Mouse (Mus musculus) heart, embryonic 14.5 days (tissue): ENCODE results near the gene Gm10142. TPM values are rescaled to one million over a fixed set of nuclear protein-coding genes. Genes with fewer than 3 reads are reported as not detected.
"Not testable (repeated sequence)": the region's sequence is repeated elsewhere in the genome, so short reads cannot be mapped to it uniquely, and the experiment has no call there.

ENCODE experiments used
- ATAC-seq: fragments of 200-750 bp; cut with Nextera tagmentation; 2 replicates; pipeline ENCODE4 v1.8.0; 2017; ENCODE audit warnings: low read depth, moderate TSS enrichment; ENCODE audit not compliant: insufficient number of reproducible peaks, insufficient read depth, low FRiP score
- H3K27ac ChIP-seq, 2 experiments: fragments of 200-500 bp in 1 of 2; fragments of 300-500 bp in 1 of 2; sonication (generic) in 1 of 2; replicated peaks in 1 of 2; 2 replicates each; pipeline ENCODE4 v1.5.1; 2012 to 2014; ENCODE audit warnings: low read depth in 2 of 2, low read length in 2 of 2, control low read depth in 1 of 2, mild to moderate bottlenecking in 1 of 2, mixed read lengths in 1 of 2; ENCODE audit not compliant: control insufficient read depth in 1 of 2, insufficient read depth in 1 of 2
- H3K27me3 ChIP-seq: fragments of 300-500 bp; sonication (generic); 2 replicates; pipeline ENCODE4 v1.6.1; 2014; ENCODE audit warnings: mild to moderate bottlenecking, low read length, control low read depth; ENCODE audit not compliant: control insufficient read depth, insufficient read depth
- H3K36me3 ChIP-seq: fragments of 300-500 bp; sonication (generic); 2 replicates; pipeline ENCODE4 v1.6.1; 2014; ENCODE audit warnings: mild to moderate bottlenecking, control low read depth, low read length, mixed read lengths; ENCODE audit not compliant: control insufficient read depth, insufficient read depth
- H3K4me1 ChIP-seq, 2 experiments: fragments of 200-500 bp in 1 of 2; fragments of 300-500 bp in 1 of 2; sonication (generic) in 1 of 2; 2 replicates each; pipeline ENCODE4 v1.6.1; 2012 to 2014; ENCODE audit warnings: low read length in 2 of 2, control low read depth in 1 of 2, mixed read lengths in 1 of 2; ENCODE audit not compliant: control insufficient read depth in 2 of 2, insufficient read depth in 2 of 2
- H3K4me2 ChIP-seq: fragments of 300-500 bp; sonication (generic); 2 replicates; pipeline ENCODE4 v1.6.1; 2014; ENCODE audit warnings: mild to moderate bottlenecking, low read length
- H3K4me3 ChIP-seq, 2 experiments: fragments of 200-500 bp in 1 of 2; fragments of 300-500 bp in 1 of 2; sonication (generic) in 1 of 2; 2 replicates each; pipeline ENCODE4 v1.5.1; 2012 to 2014; ENCODE audit warnings: low read length in 2 of 2, mild to moderate bottlenecking in 2 of 2, control low read depth in 1 of 2, low read depth in 1 of 2, moderate library complexity in 1 of 2; ENCODE audit not compliant: control insufficient read depth in 1 of 2, insufficient read depth in 1 of 2
- H3K9ac ChIP-seq: fragments of 300-500 bp; sonication (generic); 2 replicates; pipeline ENCODE4 v1.6.1; 2014; ENCODE audit warnings: mild to moderate bottlenecking, low read length
- H3K9me3 ChIP-seq: fragments of 300-500 bp; sonication (generic); 2 replicates; pipeline ENCODE4 v1.6.1; 2016; ENCODE audit warnings: low read length, control low read depth; ENCODE audit not compliant: control insufficient read depth
- WGBS: fragments of 180-500 bp; shearing (Covaris S2); extraction: QIAGEN DNeasy Blood & Tissue Kit; methylation state at CpG from one replicate; pipeline ENCODE4 v1.1.7; 2014; 5-methylcytosine and 5-hydroxymethylcytosine counted together
- polyA plus RNA-seq: library from polyadenylated mRNA; unstranded; fragments of >200 nt; fragmentation: Nextera tagmentation; extraction: Ambion mirVana; gene quantifications from 2 replicates; pipeline ENCODE4 v1.2.1, GENCODE M21; 2014

Gm10142 gene
- polyA plus RNA-seq, 1 experiment from 2014 or later, result not detected

DNA sequence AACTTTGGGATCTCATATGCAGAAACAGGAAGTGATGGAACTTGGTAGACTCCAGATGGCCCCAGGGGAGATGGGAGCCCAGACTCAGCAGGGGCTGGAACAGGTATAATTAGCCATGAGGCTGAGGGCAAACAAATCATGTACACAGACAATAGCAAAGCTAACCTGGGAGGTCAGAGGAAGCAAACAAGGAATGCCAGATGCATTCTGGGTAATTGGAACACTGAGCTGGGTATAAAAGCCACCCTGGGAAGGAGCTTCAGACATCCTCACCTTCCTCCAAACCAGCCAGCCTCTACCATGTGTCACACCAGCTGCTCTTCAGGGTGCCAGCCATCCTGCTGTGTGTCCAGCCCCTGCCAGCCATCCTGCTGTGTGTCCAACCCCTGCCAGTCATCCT lies 4.5 kb upstream of the Gm10142 start, which contains the start of gene Gm10024:
Gm10024 (plus strand) TSS at position 301 of the 400 bp plus-strand sequence.
- not testable (repeated sequence) for H3K4me1 ChIP-seq, H3K27me3 ChIP-seq, H3K36me3 ChIP-seq, ATAC-seq, H3K9ac ChIP-seq, H3K27ac ChIP-seq, H3K4me2 ChIP-seq, H3K9me3 ChIP-seq, H3K4me3 ChIP-seq

DNA sequence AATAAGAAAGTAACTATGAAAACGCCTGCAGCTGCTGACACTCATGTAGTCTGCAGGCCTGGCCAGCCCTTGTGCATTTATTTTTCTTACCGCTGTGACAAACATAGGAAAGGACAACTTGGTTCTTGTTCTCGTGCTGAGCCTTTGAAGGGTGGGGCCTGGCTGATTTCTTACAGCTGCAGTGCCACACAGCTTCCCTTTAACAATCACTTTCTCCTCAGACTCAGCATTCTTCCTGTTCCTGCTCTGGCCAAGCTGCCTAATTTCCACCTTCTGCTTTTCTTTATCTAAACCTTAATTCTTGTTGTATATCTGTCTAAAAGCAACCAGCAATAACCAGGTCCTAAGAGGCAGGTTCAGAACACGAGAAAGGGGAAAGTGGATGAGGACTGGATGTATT lies 1.9 kb upstream of the Gm10142 start:
- Histone ChIP-seq H3K36me3 (no peaks in the 10 kb centered on the region), H3K4me3 (no peak overlapping the region), H3K9ac (no peak overlapping the region), H3K27ac (no peak overlapping the region), H3K4me2 (no peak overlapping the region), H3K9me3 (peaks cover 4% of the 10 kb centered on the region; the same call in 1 of the 2 replicates), H3K4me1 (no peaks in the 10 kb centered on the region), H3K27me3 (no peaks in the 10 kb centered on the region)
- no peak for ATAC-seq
- WGBS, result 58% methylated on average over 4 of the region's 4 CpGs

DNA sequence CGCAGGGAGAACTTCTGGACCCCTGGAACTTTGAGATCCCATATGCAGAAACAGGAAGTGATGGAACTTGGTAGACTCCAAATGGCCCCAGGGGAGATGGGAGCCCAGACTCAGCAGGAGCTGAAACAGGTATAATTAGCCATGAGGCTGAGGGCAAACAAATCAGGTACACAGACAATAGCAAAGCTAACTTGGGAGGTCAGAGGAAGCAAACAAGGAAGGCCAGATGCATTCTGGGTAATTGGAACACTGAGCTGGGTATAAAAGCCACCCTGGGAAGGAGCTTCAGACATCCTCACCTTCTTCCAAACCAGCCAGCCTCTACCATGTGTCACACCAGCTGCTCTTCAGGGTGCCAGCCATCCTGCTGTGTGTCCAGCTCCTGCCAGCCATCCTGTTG lies 4.7 kb downstream of the Gm10142 start, which contains the start of gene Krtap12-1:
Krtap12-1 (plus strand) TSS at position 301 of the 400 bp plus-strand sequence.
- H3K4me3 ChIP-seq, H3K9ac ChIP-seq, H3K4me2 ChIP-seq, H3K9me3 ChIP-seq, H3K36me3 ChIP-seq, H3K27ac ChIP-seq, H3K27me3 ChIP-seq, ATAC-seq, H3K4me1 ChIP-seq: not testable (repeated sequence)
- 80% methylated on average over 1 of the region's 1 CpGs for WGBS

- no peak overlapping the region for H3K27ac ChIP-seq
- ATAC-seq, result no peak
- no peak overlapping the region for H3K9ac ChIP-seq
- no peaks in the 10 kb centered on the region for H3K36me3 ChIP-seq
- 68% methylated on average over 8 of the region's 8 CpGs for WGBS
- no peaks in the 10 kb centered on the region for H3K9me3 ChIP-seq
- no peak overlapping the region for H3K4me3 ChIP-seq
- H3K4me1 ChIP-seq, result no peaks in the 10 kb centered on the region
- H3K4me2 ChIP-seq, result no peak overlapping the region
- no peaks in the 10 kb centered on the region for H3K27me3 ChIP-seq
These were observed 9.2 kb downstream of the Gm10142 start for GRCm38 (mm10) chr10:77724855-77725254.

- 28% methylated on average over 3 of the region's 3 CpGs for WGBS
- Histone ChIP-seq H3K9me3 (no peaks in the 10 kb centered on the region), H3K4me1 (no peaks in the 10 kb centered on the region), H3K27ac (no peak within 1 kb of the TSS), H3K4me3 (no peak within 1 kb of the TSS), H3K27me3 (no peaks in the 10 kb centered on the region), H3K36me3 (no peaks in the 10 kb centered on the region), H3K9ac (no peak within 1 kb of the TSS), H3K4me2 (no peak within 1 kb of the TSS)
- no peak for ATAC-seq
These were observed 10.6 kb downstream of the Gm10142 start, which contains the start of gene Gm10100 for GRCm38 (mm10) chr10:77726186-77726585. TSS of gene Gm10100 (plus strand) at chr10:77726486.

GRCm38 (mm10) chr10:77728280-77728679 lies 12.7 kb downstream of the Gm10142 start:
- Histone ChIP-seq H3K4me2 (no peak overlapping the region), H3K9ac (no peak overlapping the region), H3K27ac (no peak overlapping the region), H3K9me3 (no peaks in the 10 kb centered on the region), H3K36me3 (no peaks in the 10 kb centered on the region), H3K27me3 (no peaks in the 10 kb centered on the region), H3K4me1 (no peaks in the 10 kb centered on the region), H3K4me3 (no peak overlapping the region)
- no peak for ATAC-seq
- WGBS, result 59% methylated on average over 4 of the region's 4 CpGs

- no peak for ATAC-seq
- Histone ChIP-seq H3K9me3 (no peaks in the 10 kb centered on the region), H3K4me3 (no peak overlapping the region)
These were observed 13.6 kb downstream of the Gm10142 start for GRCm38 (mm10) chr10:77729241-77729640.

GRCm38 (mm10) chr10:77735928-77736327 lies 20.3 kb downstream of the Gm10142 start:
- 96% methylated on average over 1 of the region's 1 CpGs for WGBS

More at GRCm38 (mm10) chr10:77729241-77729640, 13.6 kb downstream of the Gm10142 start:
- 52% methylated on average over 4 of the region's 4 CpGs for WGBS
- H3K27ac ChIP-seq, result no peak overlapping the region
- H3K9ac ChIP-seq, result no peak overlapping the region
- H3K27me3 ChIP-seq, result no peaks in the 10 kb centered on the region
- no peaks in the 10 kb centered on the region for H3K36me3 ChIP-seq
- H3K4me2 ChIP-seq, result no peak overlapping the region
- H3K4me1 ChIP-seq, result no peaks in the 10 kb centered on the region

More at GRCm38 (mm10) chr10:77735928-77736327, 20.3 kb downstream of the Gm10142 start:
- Histone ChIP-seq H3K27me3 (no peaks in the 10 kb centered on the region), H3K4me3 (no peak overlapping the region), H3K36me3 (no peaks in the 10 kb centered on the region), H3K4me2 (no peak overlapping the region), H3K9me3 (peaks cover 4% of the 10 kb centered on the region), H3K27ac (no peak overlapping the region), H3K4me1 (no peaks in the 10 kb centered on the region), H3K9ac (no peak overlapping the region)
- ATAC-seq, result no peak
